Mouse (Mus musculus): ENCODE measurements around the gene Ric8b. TPM values are rescaled to one million over a fixed set of nuclear protein-coding genes. Genes with fewer than 3 reads are reported as not detected.

Ric8b gene
- total RNA-seq, 2 experiments from 2014 or later, result 63.5 to 65.4 TPM

GRCm38 (mm10) chr10:84958597-84958996 lies 41.2 kb downstream of the Ric8b start:
- no peak for DNase-seq (ENCODE audit: low spot score in 2 of 2)

DNA sequence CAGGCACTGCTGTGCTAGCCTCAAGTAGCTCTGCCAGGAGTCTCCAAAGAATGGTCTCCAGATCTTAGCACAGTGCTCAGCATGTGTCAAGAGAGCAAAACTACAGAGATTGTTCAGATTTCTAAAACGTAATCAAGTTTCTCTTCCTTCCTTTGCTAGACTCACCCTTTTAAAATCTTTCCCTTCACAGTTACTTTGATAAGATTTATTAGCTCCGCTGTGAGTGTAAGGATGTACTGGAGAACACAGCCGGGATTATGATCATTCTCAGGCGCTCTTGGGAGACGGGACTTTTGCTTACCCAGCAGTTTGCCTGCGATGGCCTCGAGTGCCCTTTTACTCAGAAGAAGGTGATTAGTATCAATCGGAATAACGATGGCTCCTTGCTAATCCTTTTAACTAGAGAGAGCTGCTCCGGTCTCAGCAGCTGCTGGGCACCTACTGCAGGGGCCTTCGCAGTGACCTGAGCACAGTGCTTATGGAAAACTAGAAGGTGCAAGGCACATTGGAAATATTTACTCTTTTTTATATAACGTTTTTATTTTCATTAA lies 43.0 kb downstream of the Ric8b start:
- no peak for DNase-seq (ENCODE audit: low spot score in 2 of 2)

GRCm38 (mm10) chr10:84963126-84963525 lies 45.7 kb downstream of the Ric8b start:
- no peak for DNase-seq (ENCODE audit: low spot score in 2 of 2)

DNA sequence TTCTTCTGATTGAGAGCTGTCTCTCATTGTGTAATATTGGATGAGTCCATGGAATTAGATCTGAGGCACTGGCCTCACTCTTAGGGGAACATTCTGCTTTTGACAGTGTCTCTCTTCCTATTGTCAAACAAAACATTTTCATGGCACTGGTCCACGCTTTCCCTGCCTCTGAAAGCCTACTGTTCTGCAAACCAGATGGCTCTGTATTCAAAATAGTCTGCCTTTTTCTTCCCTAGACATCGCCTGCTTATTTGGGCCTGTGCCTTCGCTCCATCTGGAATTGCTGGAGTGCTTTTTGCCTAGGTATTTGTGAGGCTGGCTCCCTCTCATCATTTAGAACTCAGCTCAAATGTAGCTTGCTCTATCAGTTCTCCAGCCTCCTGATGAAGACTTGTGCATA lies 46.3 kb downstream of the Ric8b start:
- DNase-seq (ENCODE audit: low spot score in 2 of 2), result peak; percentile 76 to 78

DNA sequence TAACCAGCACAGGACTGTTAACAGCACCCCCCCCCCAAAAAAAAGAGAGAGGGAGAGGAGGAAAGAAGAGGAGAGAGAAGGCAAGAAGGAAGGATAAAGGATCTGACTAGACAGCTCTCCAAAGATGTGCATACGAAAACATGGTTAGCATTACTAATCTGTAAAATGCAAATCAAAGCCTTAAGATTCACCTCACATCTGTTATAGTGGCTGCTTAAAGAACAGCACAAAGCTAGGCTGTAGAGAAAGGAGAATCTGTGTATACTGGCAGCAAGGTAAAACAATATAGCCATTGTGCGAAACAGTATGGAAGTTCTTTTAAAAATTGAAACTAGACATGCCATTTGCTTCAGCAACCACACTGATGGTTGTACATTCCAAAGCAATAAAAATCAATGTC lies 49.1 kb downstream of the Ric8b start:
- no peak for DNase-seq (ENCODE audit: low spot score in 2 of 2)

DNA sequence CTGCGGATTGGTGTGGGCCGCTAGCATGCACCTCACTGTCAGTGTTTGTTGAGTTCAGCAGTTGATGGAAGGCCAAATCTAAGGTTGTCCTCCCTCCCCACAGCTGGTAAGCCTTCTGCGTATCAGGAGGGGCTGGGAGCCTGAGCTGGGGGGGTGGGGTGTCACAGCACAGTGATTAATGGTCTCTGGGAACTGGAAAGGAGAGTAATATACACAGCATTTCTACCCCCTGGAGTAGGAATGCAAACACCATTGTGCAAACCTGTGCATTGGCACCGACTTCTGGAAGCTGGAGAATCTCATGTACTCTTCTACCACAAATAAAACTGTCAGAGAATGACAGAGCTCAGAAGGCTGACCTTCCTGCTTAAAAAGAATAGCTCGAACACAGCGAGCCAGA lies 50.2 kb downstream of the Ric8b start:
- DNase-seq (ENCODE audit: low spot score in 2 of 2), result no peak

- DNase-seq (ENCODE audit: low spot score in 2 of 2), result no peak
Observed at GRCm38 (mm10) chr10:84968852-84969704, 51.7 kb downstream of the Ric8b start.

GRCm38 (mm10) chr10:84975264-84975663 lies 57.8 kb downstream of the Ric8b start:
- no peak for DNase-seq (ENCODE audit: low spot score in 2 of 2)

DNA sequence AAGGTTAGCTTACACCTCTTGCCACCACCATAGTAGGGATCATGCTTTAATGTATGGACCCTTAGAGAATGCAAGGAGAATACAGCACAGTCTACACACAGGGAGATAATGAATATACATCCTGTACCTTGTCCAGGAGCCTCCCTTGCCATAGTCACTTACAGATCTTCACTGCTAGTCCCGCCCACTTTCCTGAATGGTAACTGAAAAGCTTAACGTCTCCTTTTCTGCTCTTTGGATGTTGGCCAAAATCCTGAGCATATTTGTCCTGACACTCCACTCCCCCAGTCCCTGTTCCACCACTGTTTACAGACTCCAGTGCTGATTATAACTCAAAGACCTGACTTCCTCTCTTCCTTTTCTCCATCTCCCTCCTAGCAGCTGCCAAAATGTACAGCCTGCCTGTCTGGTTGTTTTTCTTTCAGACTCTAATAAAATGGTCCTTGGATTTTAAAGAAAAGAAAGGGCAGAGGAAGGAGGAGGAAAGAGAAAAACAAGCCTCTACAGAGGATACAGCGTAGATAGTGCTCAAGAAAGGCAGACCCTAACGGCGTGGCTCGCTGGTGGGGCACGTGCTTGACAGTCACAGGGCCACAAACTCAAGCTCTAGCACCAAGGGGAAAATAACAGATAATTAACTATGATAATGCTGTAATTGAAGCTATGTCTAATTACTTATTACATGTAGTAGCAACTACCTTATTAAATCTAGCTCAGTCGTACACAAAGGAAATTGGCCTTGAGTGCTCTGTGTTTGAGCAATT lies 59.4 kb downstream of the Ric8b start:
- DNase-seq (ENCODE audit: low spot score in 2 of 2), result no peak

DNA sequence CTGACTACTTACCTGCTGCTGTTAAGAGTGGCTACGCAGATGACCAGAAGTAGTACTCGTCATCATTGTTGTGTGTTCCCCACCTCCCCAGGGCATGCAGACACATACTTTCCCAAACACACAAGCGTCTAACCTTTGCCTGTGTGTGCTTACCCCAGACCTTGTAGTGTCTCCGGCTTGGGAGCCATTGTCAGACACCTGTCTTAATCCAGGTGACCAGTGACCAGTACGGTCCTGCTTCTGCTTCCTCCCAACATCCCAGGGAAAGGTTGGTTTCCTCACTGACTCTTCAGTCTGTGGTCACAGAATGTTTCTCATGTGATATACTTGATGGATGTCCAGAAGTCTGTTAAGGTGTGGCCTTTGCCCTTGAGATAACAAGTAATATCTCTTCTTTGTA lies 62.9 kb downstream of the Ric8b start:
- DNase-seq (ENCODE audit: low spot score in 2 of 2), result no peak

- DNase-seq (ENCODE audit: low spot score in 2 of 2), result no peak
Observed at GRCm38 (mm10) chr10:84981441-84981840, 64.0 kb downstream of the Ric8b start.

GRCm38 (mm10) chr10:84982675-84983074 lies 65.3 kb downstream of the Ric8b start:
- no peak for DNase-seq (ENCODE audit: low spot score in 2 of 2)

DNA sequence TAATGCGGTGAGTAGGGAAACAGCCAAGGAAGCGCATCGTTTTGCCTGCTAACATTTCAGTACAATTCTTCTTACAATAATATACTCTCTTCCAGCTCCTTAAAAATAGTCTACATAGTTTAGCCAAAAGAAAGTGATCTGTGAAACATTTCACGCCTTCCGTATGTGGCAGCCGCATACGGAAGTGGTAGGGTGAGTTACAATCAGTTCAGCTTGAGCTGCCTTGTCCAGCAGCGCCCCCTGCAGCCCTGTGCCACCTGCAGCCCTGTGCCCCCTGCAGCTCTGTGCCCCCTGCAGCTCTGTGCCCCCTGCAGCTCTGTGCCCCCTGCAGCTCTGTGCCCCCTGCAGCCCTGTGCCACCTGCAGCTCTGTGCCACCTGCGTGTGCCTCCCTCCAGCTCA lies 68.5 kb downstream of the Ric8b start:
- DNase-seq (ENCODE audit: low spot score in 2 of 2), result peak; percentile 66 to 69

DNA sequence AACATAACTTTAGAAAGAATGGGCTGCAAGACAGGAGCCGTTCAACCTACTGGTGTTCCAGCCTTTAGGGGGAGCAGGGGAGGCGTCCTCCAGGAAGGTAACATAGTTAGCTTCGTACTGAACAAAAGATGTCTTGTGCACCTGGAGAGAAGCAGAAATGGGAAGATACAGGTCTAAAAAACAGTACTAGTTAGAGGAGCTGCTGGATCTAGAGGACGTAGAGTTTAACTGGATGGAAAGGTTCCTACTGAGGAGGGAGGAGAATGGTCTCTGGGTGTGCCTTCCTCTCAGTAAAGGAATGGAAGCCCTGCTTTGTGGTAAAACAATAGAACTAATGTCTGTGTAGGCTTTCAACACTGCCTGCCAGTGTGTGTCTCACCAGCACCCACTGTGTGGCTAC lies 70.2 kb downstream of the Ric8b start:
- DNase-seq (ENCODE audit: low spot score in 2 of 2), result no peak

DNA sequence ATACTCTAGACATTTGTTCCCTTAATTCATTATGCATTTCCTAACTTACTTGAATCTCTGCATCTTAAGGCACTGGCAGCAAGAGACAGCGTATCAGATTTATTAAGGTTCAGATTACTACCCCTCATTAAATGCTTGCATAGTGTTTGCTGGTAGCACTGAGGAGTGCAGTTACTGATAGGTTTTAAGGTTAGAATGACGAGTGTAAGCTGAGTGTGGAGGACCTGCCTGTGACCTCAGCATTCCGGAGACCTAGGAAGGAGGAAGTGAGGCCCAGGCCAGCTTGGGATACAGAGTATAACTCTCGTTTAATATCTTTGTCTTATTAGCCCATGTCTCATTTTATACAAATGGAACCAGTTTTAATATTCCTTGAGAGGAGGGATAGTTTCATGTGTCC lies 71.2 kb downstream of the Ric8b start:
- DNase-seq (ENCODE audit: low spot score in 2 of 2), result no peak

GRCm38 (mm10) chr10:84994346-84994745 lies 76.9 kb downstream of the Ric8b start:
- no peak for DNase-seq (ENCODE audit: low spot score in 2 of 2)

DNA sequence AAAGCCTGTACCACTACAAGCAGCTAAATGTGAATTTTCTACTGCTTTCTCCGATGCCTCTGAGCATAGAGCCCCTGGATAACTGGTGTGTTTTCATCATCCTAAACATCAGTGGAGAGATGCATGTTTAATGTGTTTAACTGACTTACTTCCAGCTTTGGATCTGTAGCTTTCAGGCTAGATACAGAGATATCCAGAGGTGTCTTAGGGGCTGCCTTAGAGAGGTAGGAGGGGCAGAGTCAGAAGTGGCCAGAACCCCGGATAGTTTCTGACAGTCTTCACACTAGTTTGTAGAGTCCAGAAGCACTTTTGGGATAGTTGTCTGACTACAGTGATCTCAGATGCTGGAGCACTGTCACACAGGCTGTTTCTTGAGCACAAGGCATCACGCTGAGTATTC lies 77.6 kb downstream of the Ric8b start:
- DNase-seq (ENCODE audit: low spot score in 2 of 2), result no peak

DNA sequence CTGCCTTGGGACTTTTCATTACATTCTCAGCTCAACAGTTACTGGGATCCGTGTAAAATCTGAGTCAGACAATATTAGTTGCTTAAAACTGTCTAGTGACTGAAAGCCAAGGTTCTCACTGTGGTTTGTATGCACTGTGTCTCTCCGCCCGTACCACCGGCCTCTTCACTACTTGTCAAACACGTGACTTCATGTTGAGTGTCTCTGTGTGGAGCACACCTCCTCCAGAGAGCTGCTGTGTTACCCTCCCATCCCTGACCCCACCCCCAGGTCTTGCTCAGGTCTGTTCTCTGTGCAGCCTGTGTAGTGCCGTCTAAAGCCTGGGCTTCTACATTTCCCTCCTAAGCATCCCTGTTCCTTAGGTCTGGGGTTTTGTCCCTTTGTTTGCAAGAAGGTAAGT lies 79.0 kb downstream of the Ric8b start:
- DNase-seq (ENCODE audit: low spot score in 2 of 2), result no peak

GRCm38 (mm10) chr10:84997571-84998224 lies 80.3 kb downstream of the Ric8b start:
- DNase-seq (ENCODE audit: low spot score in 2 of 2), result no peak

DNA sequence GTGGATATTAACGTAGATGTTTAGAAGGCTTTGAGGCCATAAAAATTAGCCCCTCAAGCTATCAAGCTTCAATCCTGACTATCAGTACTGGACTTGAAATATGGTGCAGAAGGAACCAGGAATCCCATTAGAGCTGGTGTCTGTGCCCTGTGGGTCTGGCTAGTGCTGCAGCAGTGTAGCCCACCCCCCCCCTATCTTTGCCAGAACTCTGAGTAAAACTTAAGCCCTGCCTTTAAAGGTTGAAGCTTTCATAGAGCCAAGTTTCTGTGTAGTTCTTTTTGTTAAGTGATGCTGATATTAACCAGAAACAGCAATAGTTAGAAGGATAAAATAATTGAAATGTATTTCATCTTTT lies 80.8 kb downstream of the Ric8b start:
- DNase-seq (ENCODE audit: low spot score in 2 of 2), result no peak

GRCm38 (mm10) chr10:85001920-85002319 lies 84.5 kb downstream of the Ric8b start:
- DNase-seq (ENCODE audit: low spot score in 2 of 2), result no peak
